Mouse (Mus musculus): ENCODE data around the gene Ak9.

GRCm38 (mm10) chr10:41365086-41365485 lies 61.3 kb downstream of the Ak9 start:
- no peak for TF ChIP-seq CTCF (IDR thresholded peaks at IDR 0.05; ENCODE audit: extremely low read depth, insufficient read depth, low read length)
- TF ChIP-seq POLR2A (IDR thresholded peaks at IDR 0.05; ENCODE audit: extremely low read depth, insufficient read depth, low read length) = no peak

All from cortical plate, adult 2 months (tissue).